Mouse (Mus musculus) stomach, embryonic 16.5 days (tissue): ENCODE results near the gene Nptx1. TPM values are rescaled to one million over a fixed set of nuclear protein-coding genes. Genes with fewer than 3 reads are reported as not detected.

Experiments used
- ATAC-seq: fragments of 200-750 bp; cut with Nextera tagmentation; 2 replicates; pipeline ENCODE4 v1.8.0; 2017; ENCODE audit warnings: moderate number of reproducible peaks, moderate TSS enrichment; ENCODE audit not compliant: insufficient read depth, low FRiP score
- H3K27ac ChIP-seq: fragments of 300-500 bp; sonication (generic); 2 replicates; pipeline ENCODE4 v1.5.1; 2014; ENCODE audit warnings: low read length
- H3K27me3 ChIP-seq: fragments of 300-500 bp; sonication (generic); 2 replicates; pipeline ENCODE4 v1.6.1; 2014; ENCODE audit warnings: low read length, control low read depth, mixed read lengths; ENCODE audit not compliant: control insufficient read depth, insufficient read depth
- H3K36me3 ChIP-seq: fragments of 300-500 bp; sonication (generic); 2 replicates; pipeline ENCODE4 v1.6.1; 2014; ENCODE audit warnings: low read length; ENCODE audit not compliant: control insufficient read depth, insufficient read depth
- H3K4me1 ChIP-seq: fragments of 300-500 bp; sonication (generic); 2 replicates; pipeline ENCODE4 v1.6.1; 2014; ENCODE audit warnings: low read length, control low read depth, mixed read lengths; ENCODE audit not compliant: control insufficient read depth, insufficient read depth
- H3K4me2 ChIP-seq: fragments of 300-500 bp; sonication (generic); 2 replicates; pipeline ENCODE4 v1.6.1; 2014; ENCODE audit warnings: low read depth, low read length, mixed read lengths
- H3K4me3 ChIP-seq: fragments of 300-500 bp; sonication (generic); replicated peaks from 2 replicates; pipeline ENCODE4 v1.5.1; 2014; ENCODE audit warnings: mild to moderate bottlenecking, low read length
- H3K9ac ChIP-seq: fragments of 300-500 bp; sonication (generic); 2 replicates; pipeline ENCODE4 v1.6.1; 2014; ENCODE audit warnings: low read length
- H3K9me3 ChIP-seq: fragments of 300-500 bp; sonication (generic); replicated peaks from 2 replicates; pipeline ENCODE4 v1.6.1; 2016; ENCODE audit warnings: low read length, control low read depth; ENCODE audit not compliant: control insufficient read depth
- WGBS: fragments of 180-500 bp; shearing (Covaris S2); extraction: QIAGEN DNeasy Blood & Tissue Kit; methylation state at CpG from one replicate; pipeline ENCODE4 v1.1.7; 2014; 5-methylcytosine and 5-hydroxymethylcytosine counted together
- polyA plus RNA-seq: library from polyadenylated mRNA; unstranded; fragments of >200 nt; fragmentation: Nextera tagmentation; extraction: Ambion mirVana; gene quantifications from 2 replicates; pipeline ENCODE4 v1.2.1, GENCODE M21; 2015

Gene Nptx1
- polyA plus RNA-seq, 1 experiment from 2014 or later, result 0.32 TPM

GRCm38 (mm10) chr11:119554706-119555105 is 7.2 kb upstream of the Nptx1 start:
- H3K4me2 ChIP-seq, result no peak overlapping the region
- H3K9me3 ChIP-seq, result no peaks in the 10 kb centered on the region
- H3K36me3 ChIP-seq, result no peaks in the 10 kb centered on the region
- WGBS, result 64% methylated on average over 7 of the region's 7 CpGs
- no peak overlapping the region for H3K9ac ChIP-seq
- no peak overlapping the region for H3K4me3 ChIP-seq
- H3K27me3 ChIP-seq, result peaks cover 19% of the 10 kb centered on the region
- H3K4me1 ChIP-seq, result peaks cover 19% of the 10 kb centered on the region
- ATAC-seq, result no peak
- no peak overlapping the region for H3K27ac ChIP-seq

- WGBS, result 41% methylated on average over 9 of the region's 9 CpGs
- no peaks in the 10 kb centered on the region for H3K9me3 ChIP-seq
- no peak overlapping the region for H3K27ac ChIP-seq
- H3K4me1 ChIP-seq, result peaks cover 24% of the 10 kb centered on the region
- no peak; the same call in 1 of the 2 replicates for ATAC-seq
- H3K9ac ChIP-seq, result no peak overlapping the region
- H3K36me3 ChIP-seq, result no peaks in the 10 kb centered on the region
- no peak overlapping the region for H3K4me2 ChIP-seq
- peaks cover 34% of the 10 kb centered on the region for H3K27me3 ChIP-seq
- H3K4me3 ChIP-seq, result no peak overlapping the region
Observed at GRCm38 (mm10) chr11:119552902-119553802, 5.6 kb upstream of the Nptx1 start.

- Histone ChIP-seq H3K4me2 (no peak overlapping the region), H3K9me3 (no peaks in the 10 kb centered on the region), H3K27ac (no peak overlapping the region), H3K4me1 (peaks cover 33% of the 10 kb centered on the region), H3K27me3 (peaks cover 42% of the 10 kb centered on the region), H3K36me3 (no peaks in the 10 kb centered on the region), H3K4me3 (no peak overlapping the region), H3K9ac (no peak overlapping the region)
- no peak for ATAC-seq
- 33% methylated on average over 1 of the region's 1 CpGs for WGBS
Observed at GRCm38 (mm10) chr11:119552301-119552700, 4.7 kb upstream of the Nptx1 start.

GRCm38 (mm10) chr11:119551468-119551867 is 3.9 kb upstream of the Nptx1 start:
- Histone ChIP-seq H3K36me3 (no peaks in the 10 kb centered on the region), H3K4me2 (no peak overlapping the region), H3K9me3 (no peaks in the 10 kb centered on the region), H3K4me1 (peaks cover 40% of the 10 kb centered on the region), H3K9ac (no peak overlapping the region), H3K4me3 (no peak overlapping the region), H3K27ac (no peak overlapping the region), H3K27me3 (peaks cover 45% of the 10 kb centered on the region)
- no peak for ATAC-seq
- WGBS, result 59% methylated on average over 3 of the region's 3 CpGs

- Histone ChIP-seq H3K27ac (no peak overlapping the region), H3K27me3 (peaks cover 50% of the 10 kb centered on the region), H3K9me3 (no peaks in the 10 kb centered on the region), H3K36me3 (no peaks in the 10 kb centered on the region), H3K4me2 (no peak overlapping the region), H3K9ac (no peak overlapping the region), H3K4me3 (no peak overlapping the region), H3K4me1 (peaks cover 45% of the 10 kb centered on the region)
- ATAC-seq, result no peak
- 55% methylated on average over 10 of the region's 10 CpGs for WGBS
Observed at GRCm38 (mm10) chr11:119550546-119551335, 3.2 kb upstream of the Nptx1 start.

GRCm38 (mm10) chr11:119549371-119549811 is 1.8 kb upstream of the Nptx1 start:
- Histone ChIP-seq H3K27ac (no peak overlapping the region), H3K36me3 (no peaks in the 10 kb centered on the region), H3K4me1 (peaks cover 45% of the 10 kb centered on the region), H3K4me3 (peak overlapping the region; percentile 55), H3K27me3 (peaks cover 62% of the 10 kb centered on the region), H3K9me3 (no peaks in the 10 kb centered on the region), H3K9ac (peak overlapping the region; percentile 43; the same call in 1 of the 2 replicates), H3K4me2 (peak overlapping the region; percentile 99)
- ATAC-seq, result no peak
- WGBS, result 2% methylated on average over 43 of the region's 43 CpGs

GRCm38 (mm10) chr11:119548741-119549370 is 1.3 kb upstream of the Nptx1 start:
- Histone ChIP-seq H3K4me1 (peaks cover 45% of the 10 kb centered on the region), H3K9ac (peak overlapping the region; percentile 43; the same call in 1 of the 2 replicates), H3K4me2 (peak overlapping the region; percentile 99), H3K9me3 (no peaks in the 10 kb centered on the region), H3K27me3 (peaks cover 66% of the 10 kb centered on the region), H3K27ac (no peak overlapping the region), H3K36me3 (no peaks in the 10 kb centered on the region), H3K4me3 (peak overlapping the region; percentile 55)
- WGBS, result 1% methylated on average over 37 of the region's 37 CpGs
- no peak for ATAC-seq

- peak overlapping the region; percentile 99 for H3K4me2 ChIP-seq
- peaks cover 72% of the 10 kb centered on the region for H3K27me3 ChIP-seq
- H3K4me3 ChIP-seq, result peak overlapping the region; percentile 55
- no peak overlapping the region for H3K27ac ChIP-seq
- H3K36me3 ChIP-seq, result no peaks in the 10 kb centered on the region
- ATAC-seq, result no peak
- H3K9me3 ChIP-seq, result no peaks in the 10 kb centered on the region
- under 1% methylated on average over 39 of the region's 39 CpGs for WGBS
- peaks cover 45% of the 10 kb centered on the region for H3K4me1 ChIP-seq
- peak overlapping the region; percentile 54 for H3K9ac ChIP-seq
Observed at GRCm38 (mm10) chr11:119547951-119548591, 518 bp upstream of the Nptx1 start.
